Mouse (Mus musculus) heart, embryonic 13.5 days (tissue): ENCODE data around the gene Galnt6. TPM values are rescaled to one million over a fixed set of nuclear protein-coding genes. Genes with fewer than 3 reads are reported as not detected.

Experiments used
- ATAC-seq: fragments of 200-750 bp; cut with Nextera tagmentation; 2 replicates; pipeline ENCODE4 v1.8.0; 2017; ENCODE audit warnings: moderate TSS enrichment; ENCODE audit not compliant: insufficient number of reproducible peaks, low FRiP score, low TSS enrichment; ENCODE audit errors: extremely low read depth
- H3K27ac ChIP-seq: fragments of 300-500 bp; sonication (generic); replicated peaks from 2 replicates; pipeline ENCODE4 v1.5.1; 2015; ENCODE audit warnings: moderate library complexity, mild to moderate bottlenecking, inconsistent platforms
- H3K27me3 ChIP-seq: fragments of 300-500 bp; sonication (generic); replicated peaks from 2 replicates; pipeline ENCODE4 v1.6.1; 2015; ENCODE audit warnings: mild to moderate bottlenecking, inconsistent platforms
- H3K36me3 ChIP-seq: fragments of 300-500 bp; sonication (generic); 2 replicates; pipeline ENCODE4 v1.6.1; 2015; ENCODE audit warnings: mild to moderate bottlenecking, inconsistent platforms
- H3K4me1 ChIP-seq: fragments of 300-500 bp; sonication (generic); 2 replicates; pipeline ENCODE4 v1.6.1; 2015; ENCODE audit warnings: inconsistent platforms
- H3K4me2 ChIP-seq: fragments of 300-500 bp; sonication (generic); 2 replicates; pipeline ENCODE4 v1.6.1; 2015; ENCODE audit warnings: inconsistent platforms, mild to moderate bottlenecking, moderate library complexity
- H3K4me3 ChIP-seq: fragments of 300-500 bp; sonication (generic); 2 replicates; pipeline ENCODE4 v1.5.1; 2015; ENCODE audit warnings: moderate library complexity, mild to moderate bottlenecking, inconsistent platforms
- H3K9ac ChIP-seq: fragments of 300-500 bp; sonication (generic); 2 replicates; pipeline ENCODE4 v1.6.1; 2015; ENCODE audit warnings: inconsistent platforms, mild to moderate bottlenecking, moderate library complexity
- H3K9me3 ChIP-seq: fragments of 300-500 bp; sonication (generic); 2 replicates; pipeline ENCODE4 v1.6.1; 2016; ENCODE audit warnings: inconsistent platforms
- WGBS: fragments of 180-500 bp; shearing (Covaris S2); methylation state at CpG from one replicate; pipeline ENCODE4 v1.1.7; 2015; ENCODE audit warnings: mixed read lengths; 5-methylcytosine and 5-hydroxymethylcytosine counted together
- polyA plus RNA-seq: library from polyadenylated mRNA; unstranded; fragments of >200 nt; fragmentation: Nextera tagmentation; extraction: Ambion mirVana; gene quantifications from 2 replicates; pipeline ENCODE4 v1.2.1, GENCODE M21; 2015

Galnt6 gene
- polyA plus RNA-seq, 1 experiment from 2014 or later, result 0.13 TPM

- Histone ChIP-seq H3K9me3 (no peaks in the 10 kb centered on the region), H3K27me3 (peaks cover 15% of the 10 kb centered on the region), H3K4me2 (no peak overlapping the region), H3K4me1 (peaks cover 21% of the 10 kb centered on the region), H3K27ac (no peak overlapping the region), H3K36me3 (no peaks in the 10 kb centered on the region), H3K9ac (no peak overlapping the region), H3K4me3 (no peak overlapping the region)
- no peak for ATAC-seq
- 40% methylated on average over 2 of the region's 2 CpGs for WGBS
Measured at GRCm38 (mm10) chr15:100683041-100683440, 46.1 kb downstream of the Galnt6 start.

- 58% methylated on average over 7 of the region's 7 CpGs for WGBS
- H3K27me3 ChIP-seq, result peaks cover 15% of the 10 kb centered on the region
- no peak overlapping the region for H3K4me2 ChIP-seq
- H3K4me3 ChIP-seq, result no peak overlapping the region
- H3K27ac ChIP-seq, result no peak overlapping the region
- no peak for ATAC-seq
- H3K36me3 ChIP-seq, result no peaks in the 10 kb centered on the region
- no peaks in the 10 kb centered on the region for H3K9me3 ChIP-seq
- no peak overlapping the region for H3K9ac ChIP-seq
- peaks cover 12% of the 10 kb centered on the region; the same call in 1 of the 2 replicates for H3K4me1 ChIP-seq
Measured at GRCm38 (mm10) chr15:100681770-100682169, 47.4 kb downstream of the Galnt6 start.

DNA sequence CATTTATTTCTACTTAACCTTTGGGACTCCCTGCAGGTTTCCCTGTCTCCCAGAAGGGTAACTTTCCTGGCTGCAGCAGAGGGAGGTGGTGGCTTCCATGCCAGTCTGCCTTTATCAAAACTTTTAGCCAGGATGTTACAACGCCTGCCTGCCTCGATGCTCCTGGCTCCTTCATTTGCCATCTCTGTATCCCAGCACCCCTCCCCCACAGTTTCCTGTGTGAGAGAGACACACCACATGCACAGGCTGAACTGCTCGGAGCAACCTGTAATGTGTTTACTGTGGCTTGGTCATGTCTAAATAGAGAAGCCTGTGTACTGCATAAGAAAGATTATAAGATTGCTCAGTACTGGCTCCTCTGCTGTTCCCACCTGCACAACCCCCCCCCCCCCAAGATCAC is 48.8 kb downstream of the Galnt6 start:
- H3K4me1 ChIP-seq, result peaks cover 10% of the 10 kb centered on the region; the same call in 1 of the 2 replicates
- 41% methylated on average over 3 of the region's 3 CpGs for WGBS
- no peak overlapping the region for H3K27ac ChIP-seq
- no peak overlapping the region for H3K4me3 ChIP-seq
- no peak overlapping the region for H3K4me2 ChIP-seq
- no peaks in the 10 kb centered on the region for H3K36me3 ChIP-seq
- H3K27me3 ChIP-seq, result peaks cover 10% of the 10 kb centered on the region
- H3K9ac ChIP-seq, result no peak overlapping the region
- no peaks in the 10 kb centered on the region for H3K9me3 ChIP-seq
- ATAC-seq, result no peak

- Histone ChIP-seq H3K4me1 (peaks cover 12% of the 10 kb centered on the region), H3K36me3 (no peaks in the 10 kb centered on the region), H3K9ac (no peak overlapping the region), H3K27ac (no peak overlapping the region), H3K27me3 (no peaks in the 10 kb centered on the region), H3K9me3 (no peaks in the 10 kb centered on the region), H3K4me3 (no peak overlapping the region), H3K4me2 (no peak overlapping the region)
- ATAC-seq, result no peak
- 84% methylated on average over 14 of the region's 14 CpGs for WGBS
Measured at GRCm38 (mm10) chr15:100679005-100679404, 50.2 kb downstream of the Galnt6 start.

DNA sequence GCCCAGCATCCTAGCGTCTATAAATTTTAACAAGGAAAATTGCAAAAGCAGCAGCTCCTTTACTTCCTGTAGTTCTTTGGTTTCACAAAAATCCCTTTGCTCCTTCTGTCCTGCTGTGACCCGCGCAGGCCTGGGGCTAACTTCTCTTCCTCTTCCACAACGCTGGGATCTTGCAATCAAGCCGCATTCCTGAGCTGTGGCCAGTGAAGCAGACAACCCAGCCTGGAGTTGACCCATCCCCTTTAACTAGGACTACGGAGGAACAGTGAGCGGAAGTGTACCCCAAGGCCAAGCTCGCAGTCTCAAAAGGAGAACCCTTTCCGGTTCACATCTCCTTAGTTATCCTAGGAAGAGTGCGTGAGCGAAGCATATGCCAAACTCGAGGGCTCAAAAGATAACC is 50.6 kb downstream of the Galnt6 start:
- no peak overlapping the region for H3K9ac ChIP-seq
- H3K4me3 ChIP-seq, result no peak overlapping the region
- H3K4me1 ChIP-seq, result peaks cover 17% of the 10 kb centered on the region
- H3K36me3 ChIP-seq, result no peaks in the 10 kb centered on the region
- no peak overlapping the region for H3K27ac ChIP-seq
- no peak for ATAC-seq
- no peaks in the 10 kb centered on the region for H3K9me3 ChIP-seq
- no peak overlapping the region for H3K4me2 ChIP-seq
- no peaks in the 10 kb centered on the region for H3K27me3 ChIP-seq
- 77% methylated on average over 12 of the region's 12 CpGs for WGBS

GRCm38 (mm10) chr15:100677675-100678074 is 51.5 kb downstream of the Galnt6 start:
- Histone ChIP-seq H3K9me3 (no peaks in the 10 kb centered on the region), H3K4me3 (no peak overlapping the region), H3K9ac (no peak overlapping the region), H3K4me2 (no peak overlapping the region), H3K27me3 (no peaks in the 10 kb centered on the region), H3K4me1 (peaks cover 22% of the 10 kb centered on the region), H3K27ac (no peak overlapping the region), H3K36me3 (no peaks in the 10 kb centered on the region)
- ATAC-seq, result no peak
- 87% methylated on average over 8 of the region's 8 CpGs for whole genome bisulfite sequencing

- ATAC-seq, result no peak
- Histone ChIP-seq H3K36me3 (no peaks in the 10 kb centered on the region), H3K27me3 (no peaks in the 10 kb centered on the region), H3K4me2 (no peak overlapping the region), H3K4me3 (no peak overlapping the region), H3K27ac (no peak overlapping the region), H3K4me1 (peaks cover 22% of the 10 kb centered on the region), H3K9me3 (no peaks in the 10 kb centered on the region), H3K9ac (no peak overlapping the region)
- WGBS, result 64% methylated on average over 1 of the region's 1 CpGs
Measured at GRCm38 (mm10) chr15:100676521-100676920, 52.7 kb downstream of the Galnt6 start.

- H3K9me3 ChIP-seq, result no peaks in the 10 kb centered on the region
- ATAC-seq, result no peak
- no peak overlapping the region for H3K27ac ChIP-seq
- H3K27me3 ChIP-seq, result no peaks in the 10 kb centered on the region
- 45% methylated on average over 3 of the region's 3 CpGs for WGBS
- H3K4me2 ChIP-seq, result no peak overlapping the region
- peaks cover 22% of the 10 kb centered on the region for H3K4me1 ChIP-seq
- no peaks in the 10 kb centered on the region for H3K36me3 ChIP-seq
- H3K9ac ChIP-seq, result no peak overlapping the region
- H3K4me3 ChIP-seq, result no peak overlapping the region
Measured at GRCm38 (mm10) chr15:100675486-100675885, 53.7 kb downstream of the Galnt6 start.

DNA sequence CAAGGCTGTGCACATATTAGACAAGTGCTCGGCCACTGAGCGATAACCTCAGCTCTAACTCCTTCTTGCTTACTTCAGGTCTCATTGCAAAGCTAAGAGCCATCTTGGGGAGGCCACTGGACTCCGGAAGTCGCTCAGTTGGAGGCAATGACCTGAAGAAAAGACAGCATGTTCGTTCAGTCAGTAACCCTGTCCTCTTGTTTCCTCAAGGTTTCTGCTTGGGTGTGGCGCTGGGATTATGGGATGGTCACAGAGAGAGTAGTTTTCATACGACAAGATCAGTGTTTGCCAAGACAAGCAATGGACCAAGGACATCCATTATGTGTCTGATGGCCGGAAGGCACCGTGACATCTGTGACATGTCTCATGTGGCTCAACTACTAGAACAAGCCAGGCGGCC is 54.6 kb downstream of the Galnt6 start:
- Histone ChIP-seq H3K4me1 (peaks cover 22% of the 10 kb centered on the region), H3K36me3 (no peaks in the 10 kb centered on the region), H3K4me3 (no peak overlapping the region), H3K27ac (peak overlapping the region; percentile 55), H3K9me3 (no peaks in the 10 kb centered on the region), H3K4me2 (no peak overlapping the region), H3K27me3 (no peaks in the 10 kb centered on the region), H3K9ac (no peak overlapping the region)
- no peak for ATAC-seq
- 87% methylated on average over 10 of the region's 10 CpGs for whole genome bisulfite sequencing

DNA sequence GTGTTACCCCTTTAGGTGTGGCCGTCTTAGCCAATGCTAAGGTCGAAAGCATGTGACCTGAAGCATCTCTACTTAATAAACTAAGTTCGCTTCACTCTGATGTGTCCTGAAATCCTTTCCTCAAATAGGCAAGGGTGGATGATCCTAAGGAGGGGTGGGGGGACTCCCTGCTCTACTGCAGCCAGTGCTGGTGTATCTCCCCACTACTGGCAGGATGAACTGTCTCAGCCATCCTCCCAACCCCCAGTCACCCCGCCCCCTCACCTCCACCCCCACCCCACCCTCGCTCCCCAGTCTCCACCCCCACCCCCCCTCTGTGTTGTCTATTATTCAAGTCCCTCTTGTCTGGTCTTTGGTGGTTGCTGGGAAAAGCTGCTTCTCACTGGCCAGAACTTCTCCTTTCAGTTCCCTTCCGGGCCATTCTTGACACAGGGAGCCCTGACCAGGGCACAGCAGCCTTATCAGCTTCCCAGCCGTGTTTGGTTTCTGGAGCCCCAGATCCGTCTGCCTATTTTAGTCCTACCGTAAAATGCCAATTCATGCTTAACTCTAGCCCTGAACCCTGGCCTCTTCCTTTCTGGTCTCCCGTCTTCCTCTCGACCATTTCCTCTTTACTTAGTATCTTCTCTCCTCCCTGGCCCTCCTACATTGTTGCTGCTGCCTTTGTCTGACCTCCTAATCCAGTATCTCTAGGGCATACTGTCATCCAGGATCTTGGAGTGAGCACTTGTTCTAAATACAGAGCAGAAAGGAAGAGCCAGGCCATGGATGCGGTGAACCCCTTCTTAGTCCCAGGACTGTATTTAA is 55.4 kb downstream of the Galnt6 start:
- WGBS, result 19% methylated on average over 12 of the region's 12 CpGs
- no peaks in the 10 kb centered on the region for H3K36me3 ChIP-seq
- H3K4me2 ChIP-seq, result peak overlapping the region; percentile 27
- H3K4me1 ChIP-seq, result peaks cover 22% of the 10 kb centered on the region
- H3K27me3 ChIP-seq, result no peaks in the 10 kb centered on the region
- ATAC-seq, result no peak
- no peak overlapping the region for H3K4me3 ChIP-seq
- peak overlapping the region; percentile 29; the same call in 1 of the 2 replicates for H3K9ac ChIP-seq
- H3K9me3 ChIP-seq, result no peaks in the 10 kb centered on the region
- peak overlapping the region; percentile 55 for H3K27ac ChIP-seq

GRCm38 (mm10) chr15:100670833-100671232 is 58.3 kb downstream of the Galnt6 start:
- no peak overlapping the region for H3K4me2 ChIP-seq
- H3K36me3 ChIP-seq, result no peaks in the 10 kb centered on the region
- H3K4me1 ChIP-seq, result peaks cover 44% of the 10 kb centered on the region
- 72% methylated on average over 5 of the region's 5 CpGs for WGBS
- H3K4me3 ChIP-seq, result no peak overlapping the region
- no peak overlapping the region for H3K9ac ChIP-seq
- no peaks in the 10 kb centered on the region for H3K27me3 ChIP-seq
- no peak overlapping the region for H3K27ac ChIP-seq
- no peaks in the 10 kb centered on the region for H3K9me3 ChIP-seq
- ATAC-seq, result no peak

DNA sequence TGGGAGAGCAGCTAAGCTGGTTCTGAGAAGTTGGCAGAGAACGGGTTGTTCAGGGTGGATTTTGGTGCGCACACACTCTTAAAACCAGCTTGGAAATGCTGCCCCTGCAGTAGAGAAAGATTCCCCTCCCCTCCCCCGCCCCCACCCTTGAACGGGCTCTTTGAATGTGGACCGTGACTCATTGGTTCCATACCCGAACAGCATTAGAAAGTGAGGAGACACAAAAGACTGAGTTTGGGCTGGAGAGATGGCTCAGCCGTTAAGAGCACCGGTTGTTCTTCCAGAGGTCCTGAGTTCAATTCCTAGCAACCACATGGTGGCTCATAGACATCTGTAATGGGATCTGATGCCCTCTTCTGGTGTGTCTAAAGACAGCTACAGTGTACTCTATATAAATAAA is 59.2 kb downstream of the Galnt6 start:
- no peak overlapping the region for H3K27ac ChIP-seq
- H3K4me1 ChIP-seq, result peaks cover 47% of the 10 kb centered on the region
- H3K9me3 ChIP-seq, result no peaks in the 10 kb centered on the region
- H3K36me3 ChIP-seq, result no peaks in the 10 kb centered on the region
- H3K9ac ChIP-seq, result no peak overlapping the region
- H3K27me3 ChIP-seq, result no peaks in the 10 kb centered on the region
- WGBS, result 71% methylated on average over 8 of the region's 8 CpGs
- H3K4me3 ChIP-seq, result no peak overlapping the region
- no peak overlapping the region for H3K4me2 ChIP-seq
- ATAC-seq, result no peak
